In the genomic region with DNA sequence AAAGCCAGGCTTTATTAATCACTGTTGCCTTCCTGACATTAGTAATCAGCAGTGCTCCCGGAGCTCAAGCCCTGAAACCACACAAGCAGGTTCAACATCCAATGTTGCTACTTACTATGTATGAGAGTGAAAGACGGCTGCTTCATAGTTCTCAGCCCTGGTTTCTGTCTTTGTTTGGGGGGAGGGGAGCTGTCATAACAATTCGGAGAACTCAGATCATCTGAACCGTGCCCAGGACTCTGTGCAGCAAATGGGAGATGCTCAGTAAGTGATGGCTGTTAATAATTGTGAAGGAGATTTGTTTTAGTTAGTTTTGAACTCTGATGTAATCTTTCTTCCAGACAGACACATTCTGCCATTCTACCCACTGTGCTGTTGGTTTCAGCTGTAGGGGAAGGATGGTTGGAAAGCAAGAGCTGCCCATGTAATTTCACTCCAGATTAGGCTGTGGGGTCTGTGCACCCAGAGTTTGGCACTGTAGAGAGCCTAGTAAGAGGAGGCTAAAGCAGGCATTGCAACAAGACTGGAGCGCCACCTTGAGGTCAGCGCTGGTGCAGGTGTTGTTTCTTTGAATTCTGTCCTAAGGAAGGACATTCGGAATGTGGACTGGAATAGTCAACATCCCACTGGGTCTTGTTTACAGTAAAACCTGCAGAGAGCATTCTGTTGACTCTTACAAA, we compare ENCODE assay signal across 8 mouse cellular contexts. TPM values are rescaled to one million over a fixed set of nuclear protein-coding genes. Genes with fewer than 3 reads are reported as not detected.
A peak's percentile ranks its signal among the peaks of the same experiment; 100 is the strongest.
DNase-seq lines count a peak whose midpoint lies in the region; ATAC-seq lines count a peak whose summit lies in the region.

No protein-coding gene starts in this region.

- no peak overlapping the region for H3K27ac ChIP-seq in embryonic facial prominence, embryonic 10.5 days (replicated peaks)
- H3K27ac ChIP-seq in heart, embryonic 16.5 days (ENCODE audit: low read length), result no peak overlapping the region
- H3K27ac ChIP-seq in lung, embryonic 15.5 days, result no peak overlapping the region

- H3K4me3 ChIP-seq in embryonic facial prominence, embryonic 10.5 days, result no peak overlapping the region
- no peak overlapping the region for H3K4me3 ChIP-seq in heart, embryonic 16.5 days (ENCODE audit: low read length)
- no peak overlapping the region for H3K4me3 ChIP-seq in lung, embryonic 15.5 days

- no peaks in the 10 kb centered on the region for H3K36me3 ChIP-seq in embryonic facial prominence, embryonic 10.5 days (replicated peaks)
- no peaks in the 10 kb centered on the region for H3K36me3 ChIP-seq in heart, embryonic 16.5 days (ENCODE audit: control insufficient read depth, insufficient read depth)
- H3K36me3 ChIP-seq in lung, embryonic 15.5 days, result no peaks in the 10 kb centered on the region

- DNase-seq in CD4-positive helper T cell, adult 2 months (ENCODE audit: low read depth, low spot score), result peak; percentile 56
- DNase-seq in adrenal gland, postnatal 25 days, result peak; percentile 77
- DNase-seq in embryonic facial prominence, embryonic 10.5 days (ENCODE audit: low spot score), result peak; percentile 80
- peak; percentile 57 for DNase-seq in large intestine, adult 2 months (ENCODE audit: low read depth, low spot score)
- DNase-seq in retina, postnatal 7 days (ENCODE audit: low read depth, low spot score), result peak; percentile 53
- DNase-seq in urinary bladder, adult 18-20 months (ENCODE audit: low spot score in 2 of 2), result peak; percentile 56 to 77

- 0 out of 2 replicates have a peak, but pooled peaks cover 3% of the 10 kb centered on the region for H3K27me3 ChIP-seq in embryonic facial prominence, embryonic 10.5 days (replicated peaks; ENCODE audit: low read depth, poor library complexity, severe bottlenecking)
- no peaks in the 10 kb centered on the region; the same call in 1 of the 2 replicates for H3K27me3 ChIP-seq in heart, embryonic 16.5 days (ENCODE audit: control insufficient read depth, insufficient read depth, low read length)
- no peaks in the 10 kb centered on the region; the same call in 1 of the 2 replicates for H3K27me3 ChIP-seq in lung, embryonic 15.5 days

- no peaks in the 10 kb centered on the region for H3K4me1 ChIP-seq in embryonic facial prominence, embryonic 10.5 days
- no peaks in the 10 kb centered on the region for H3K4me1 ChIP-seq in heart, embryonic 16.5 days (ENCODE audit: control insufficient read depth, insufficient read depth, low read length)
- no peaks in the 10 kb centered on the region for H3K4me1 ChIP-seq in lung, embryonic 15.5 days

- no peaks in the 10 kb centered on the region for H3K9me3 ChIP-seq in embryonic facial prominence, embryonic 10.5 days
- H3K9me3 ChIP-seq in heart, embryonic 16.5 days (replicated peaks; ENCODE audit: control insufficient read depth, low read length), result no peaks in the 10 kb centered on the region
- H3K9me3 ChIP-seq in lung, embryonic 15.5 days, result no peaks in the 10 kb centered on the region

- 0 out of 2 replicates have a peak, but pooled peaks have one; percentile 37 for ATAC-seq in heart, embryonic 16.5 days (replicated peaks; ENCODE audit: extremely low read depth, insufficient read depth, low FRiP score)
- peak; percentile 55; the same call in 1 of the 2 replicates for ATAC-seq in lung, embryonic 15.5 days (ENCODE audit: borderline replicate concordance, extremely low read depth, low FRiP score, low TSS enrichment)

- WGBS in embryonic facial prominence, embryonic 10.5 days, result 23% methylated on average over 7 of the region's 7 CpGs
- WGBS in heart, embryonic 16.5 days, result 14% methylated on average over 7 of the region's 7 CpGs
- 12% methylated on average over 7 of the region's 7 CpGs for WGBS in large intestine, adult 2 months
- WGBS in lung, embryonic 15.5 days, result 10% methylated on average over 7 of the region's 7 CpGs

- no peak overlapping the region for H3K4me2 ChIP-seq in heart, embryonic 16.5 days (ENCODE audit: low read depth, low read length)
- no peak overlapping the region for H3K4me2 ChIP-seq in lung, embryonic 15.5 days

- H3K9ac ChIP-seq in heart, embryonic 16.5 days (ENCODE audit: low read length), result no peak overlapping the region
- no peak overlapping the region for H3K9ac ChIP-seq in lung, embryonic 15.5 days

RNA-seq across cellular contexts. Expression of gene Ddx52, which starts 5.7 kb away (rescaled TPM):
- total RNA-seq in adrenal gland, postnatal 25 days (2021), result 19.3 and 21.0 TPM in 2 replicates
- 45.0 and 46.2 TPM in 2 replicates for polyA plus RNA-seq in embryonic facial prominence, embryonic 10.5 days (2016; fragmentation: Nextera tagmentation; extraction: Ambion mirVana)
- 18.7 and 19.3 TPM in 2 replicates for polyA plus RNA-seq in heart, embryonic 16.5 days (2015; fragmentation: Nextera tagmentation; extraction: Ambion mirVana)
- 4.2 and 5.5 TPM in 2 replicates for polyA plus RNA-seq in large intestine, adult 2 months (2012; rRNA removed)
- 33.3 and 37.5 TPM in 2 replicates for polyA plus RNA-seq in lung, embryonic 15.5 days (2015; fragmentation: Nextera tagmentation; extraction: Ambion mirVana)

RNA-seq across cellular contexts. Expression of gene Synrg, which starts 28.1 kb away (rescaled TPM):
- total RNA-seq in adrenal gland, postnatal 25 days (2021), result 48.0 and 48.2 TPM in 2 replicates
- 7.5 and 7.8 TPM in 2 replicates for polyA plus RNA-seq in embryonic facial prominence, embryonic 10.5 days (2016; fragmentation: Nextera tagmentation; extraction: Ambion mirVana)
- 8.3 and 9.2 TPM in 2 replicates for polyA plus RNA-seq in heart, embryonic 16.5 days (2015; fragmentation: Nextera tagmentation; extraction: Ambion mirVana)
- 10.5 and 18.6 TPM in 2 replicates for polyA plus RNA-seq in large intestine, adult 2 months (2012; rRNA removed)
- polyA plus RNA-seq in lung, embryonic 15.5 days (2015; fragmentation: Nextera tagmentation; extraction: Ambion mirVana), result 9.5 and 11.3 TPM in 2 replicates
